Mouse (Mus musculus): ENCODE measurements around the gene Traf7.

The Traf7 gene

GRCm38 (mm10) chr17:24544613-24545012, 16.9 kb upstream of the Traf7 start:
- no peak for DNase-seq

DNA sequence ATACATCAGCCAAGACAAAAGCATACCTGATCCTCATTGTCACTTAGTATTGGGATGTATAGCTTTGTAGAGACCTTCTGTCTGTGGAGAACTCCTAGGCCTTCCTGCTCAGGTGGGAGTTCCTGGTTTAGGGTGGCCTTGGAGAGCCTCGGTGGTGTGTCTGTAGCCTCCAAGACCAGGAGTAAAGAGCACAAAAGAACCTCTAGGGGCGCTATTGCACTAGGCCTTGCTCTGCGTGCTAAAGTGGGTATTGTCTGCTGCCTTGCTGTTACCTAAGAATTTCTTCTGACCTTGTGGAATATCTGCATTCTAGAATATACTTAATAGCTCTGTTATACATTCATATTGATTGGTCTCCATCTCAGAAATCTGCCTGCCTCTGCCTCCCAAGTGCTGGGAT, 12.6 kb upstream of the Traf7 start:
- DNase-seq = peak; percentile 36

- no peak for DNase-seq
Observed at GRCm38 (mm10) chr17:24538950-24539349, 11.2 kb upstream of the Traf7 start.

GRCm38 (mm10) chr17:24537536-24537935, 9.8 kb upstream of the Traf7 start:
- no peak for DNase-seq

- no peak for DNase-seq
Observed at GRCm38 (mm10) chr17:24535300-24535699, 7.6 kb upstream of the Traf7 start.

DNA sequence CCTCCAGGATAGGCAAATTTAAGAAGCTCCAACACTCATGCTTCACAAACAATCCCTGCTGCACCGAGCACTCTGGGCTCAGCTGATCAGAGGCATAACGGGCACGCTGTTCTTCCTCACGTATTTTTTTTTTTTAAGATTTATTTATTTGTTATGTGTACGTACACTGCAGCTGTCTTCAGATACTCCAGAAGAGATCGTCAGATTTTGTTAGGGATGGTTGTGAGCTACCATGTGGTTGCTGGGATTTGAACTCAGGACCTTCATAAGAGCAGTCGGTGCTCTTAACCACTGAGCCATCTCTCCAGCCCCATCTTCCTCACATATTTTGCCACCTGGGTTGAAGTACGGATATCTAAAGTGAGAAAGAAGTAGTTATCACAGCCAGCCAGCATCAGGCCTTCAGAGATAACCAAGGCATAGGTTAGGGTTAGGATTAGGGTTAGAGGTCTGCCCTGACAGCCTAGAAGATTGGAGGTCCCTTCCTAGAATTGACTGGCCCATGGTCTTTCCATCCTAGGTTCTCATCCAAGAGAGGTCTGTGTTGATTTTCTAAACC, 6.5 kb upstream of the Traf7 start, which contains the start of gene Rab26:
Gene Rab26 (minus strand): TSS at position 51 of the 559 bp plus-strand sequence.
- DNase-seq = no peak

DNA sequence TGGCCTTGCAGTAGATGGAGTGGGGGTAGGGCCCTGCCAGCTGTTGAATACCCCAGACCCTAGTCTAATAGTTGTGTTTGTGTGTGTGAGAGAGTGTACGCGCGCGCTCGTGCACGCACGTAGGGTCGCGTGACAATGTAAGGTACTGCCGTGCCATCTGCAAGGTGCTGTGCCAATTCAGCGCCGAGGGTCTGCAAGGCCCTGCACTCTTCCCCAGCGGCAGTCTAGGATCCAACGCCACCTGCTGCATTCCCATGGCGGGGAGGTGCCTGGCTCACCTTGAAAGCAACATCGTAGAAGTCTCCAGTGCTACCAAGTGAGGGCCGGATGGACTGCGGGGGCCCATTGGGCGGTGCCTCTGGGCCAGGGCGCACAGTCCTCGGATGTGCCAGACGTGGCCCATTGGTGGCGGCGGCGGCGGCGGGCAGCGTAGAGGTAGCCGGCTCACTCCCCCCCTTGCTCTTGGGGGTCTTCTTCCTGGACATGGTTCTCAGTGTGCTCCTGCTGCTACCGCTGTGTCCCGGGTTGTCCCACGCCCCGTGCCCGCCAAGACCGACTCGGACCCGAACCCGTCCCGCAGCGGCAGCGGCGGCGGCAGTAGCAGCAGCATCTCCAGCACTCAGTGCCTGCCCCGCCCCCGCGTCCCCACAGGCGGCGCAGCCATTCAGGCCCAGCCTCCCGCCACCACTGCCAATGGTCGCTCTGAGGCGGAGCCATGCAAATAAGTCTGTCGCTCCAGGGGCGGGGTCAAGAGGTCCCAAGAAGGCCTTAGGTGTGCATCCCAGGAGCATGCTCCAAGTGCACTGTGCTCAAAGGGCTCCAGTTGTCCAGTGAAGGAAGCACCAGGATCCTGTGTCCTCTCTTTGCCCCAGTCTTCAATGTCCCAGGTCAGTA, 5.6 kb upstream of the Traf7 start:
- peak; percentile 89 for DNase-seq

GRCm38 (mm10) chr17:24532045-24532444, 4.3 kb upstream of the Traf7 start:
- DNase-seq = no peak

DNA sequence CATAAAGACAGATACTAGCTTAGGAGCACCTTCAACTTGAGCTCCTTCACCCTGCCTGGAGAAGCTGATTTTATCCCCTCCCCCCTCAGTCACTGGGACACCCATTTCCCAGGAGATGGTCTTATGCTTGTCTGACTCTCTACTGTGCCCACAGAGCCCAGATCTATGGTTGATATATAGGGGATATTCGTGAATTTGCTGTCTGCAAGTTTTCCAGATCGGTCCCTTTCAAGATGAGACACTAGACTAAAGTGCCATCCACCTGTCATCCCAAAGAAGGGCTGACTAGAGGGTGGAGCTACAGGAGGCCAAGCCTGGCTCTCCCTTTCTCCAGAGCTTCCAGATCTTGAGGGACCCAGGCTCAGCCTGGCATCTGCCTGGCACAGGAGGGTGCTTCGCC, 3.3 kb upstream of the Traf7 start:
- no peak for DNase-seq

DNA sequence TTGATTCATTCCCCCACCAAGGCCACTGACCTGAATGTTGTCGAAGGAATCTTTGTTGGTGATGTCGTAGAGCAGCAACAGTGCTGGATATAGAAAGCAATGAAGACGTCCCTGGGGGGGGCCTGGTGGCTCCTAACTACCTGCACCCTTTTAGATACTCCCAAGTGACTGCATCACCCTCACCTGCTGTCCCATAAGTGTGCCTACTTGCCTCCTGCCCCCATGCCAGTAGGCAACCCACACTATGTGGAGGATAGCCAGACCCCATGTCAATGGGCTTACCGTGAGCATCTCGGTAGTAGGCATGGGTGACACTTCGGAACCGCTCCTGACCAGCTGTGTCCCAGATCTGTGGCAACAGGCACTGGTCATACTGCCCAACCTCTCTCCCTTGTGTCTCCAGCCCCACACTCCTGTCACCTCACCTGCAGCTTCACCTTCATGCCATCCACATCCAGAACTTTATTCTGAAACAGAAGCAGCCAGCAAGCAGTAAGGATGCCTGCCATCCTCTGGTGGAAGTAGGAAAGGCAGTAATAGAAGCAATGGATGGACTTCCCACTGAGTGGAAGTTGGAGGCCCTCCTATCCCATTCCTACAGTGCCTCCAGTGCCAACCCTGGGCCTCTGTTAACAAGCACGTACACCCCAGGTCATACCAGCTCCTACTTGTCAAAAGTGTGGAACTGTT, 2.8 kb upstream of the Traf7 start:
- no peak for DNase-seq

GRCm38 (mm10) chr17:24529883-24530282, 2.1 kb upstream of the Traf7 start:
- no peak for DNase-seq

DNA sequence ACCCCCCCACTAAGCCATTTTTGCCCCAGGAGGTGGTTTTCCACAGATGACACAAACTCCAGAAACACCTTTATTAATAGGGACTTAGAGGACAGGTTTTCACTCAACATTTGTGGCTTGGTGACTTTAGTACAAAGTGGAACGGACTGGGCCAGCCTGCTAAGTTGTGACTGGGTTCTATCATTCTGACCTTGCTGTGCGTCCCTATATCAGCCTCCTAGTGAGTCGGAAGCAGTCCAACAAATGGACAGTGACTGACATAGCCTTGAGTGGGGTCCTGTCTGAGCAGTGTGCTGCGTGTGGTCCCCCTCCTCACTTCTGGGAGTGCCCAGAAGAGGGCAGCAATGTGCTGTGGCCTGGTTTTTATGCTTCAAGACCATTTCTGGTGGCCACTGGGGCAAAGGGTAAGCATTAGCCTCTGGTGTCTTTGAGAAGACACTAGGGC, 1.3 kb upstream of the Traf7 start:
- DNase-seq = peak; percentile 52

GRCm38 (mm10) chr17:24528560-24528918, 801 bp upstream of the Traf7 start:
- DNase-seq = no peak

DNA sequence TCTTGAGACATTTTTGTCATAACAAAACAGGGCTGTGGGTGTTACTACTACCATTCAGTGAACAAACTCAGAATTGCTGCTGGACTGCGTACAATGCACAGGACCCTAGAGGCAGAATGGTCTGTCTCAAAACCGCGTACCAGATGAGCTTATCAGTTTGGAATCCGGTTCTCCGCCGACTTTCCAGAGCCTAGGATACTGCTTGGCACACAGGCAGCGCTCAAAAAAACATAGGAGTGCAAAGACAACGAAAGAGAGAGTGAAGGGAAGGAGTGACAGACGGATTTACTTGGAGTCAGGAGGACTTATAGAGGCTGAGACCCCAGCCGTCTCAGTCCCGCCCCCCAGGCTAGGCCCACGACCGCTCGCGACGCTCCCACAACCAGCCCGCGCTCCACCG, 423 bp downstream of the Traf7 start:
- no peak for DNase-seq

DNA sequence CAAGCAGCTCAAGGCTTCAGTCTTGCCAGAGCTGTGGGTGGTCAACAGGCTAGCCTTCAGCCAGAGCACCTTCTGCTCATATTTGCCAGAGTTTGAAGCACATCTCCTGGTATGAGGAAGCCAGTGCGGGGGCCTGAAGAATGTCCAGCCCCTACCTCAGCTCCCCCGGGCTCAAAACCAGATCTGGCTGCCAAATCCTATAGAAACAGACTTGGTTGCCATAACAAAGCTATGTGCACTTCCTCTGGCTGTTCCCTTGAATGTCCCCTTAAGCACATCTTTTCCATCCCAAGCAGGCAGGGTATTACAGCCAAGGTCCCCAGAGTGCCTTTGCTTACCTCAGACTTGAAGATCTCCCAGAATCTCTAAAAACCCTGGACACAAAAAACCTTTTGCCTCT, 3.0 kb downstream of the Traf7 start:
- DNase-seq = no peak

- no peak for DNase-seq
Observed at GRCm38 (mm10) chr17:24520450-24520849, 7.3 kb downstream of the Traf7 start.

DNA sequence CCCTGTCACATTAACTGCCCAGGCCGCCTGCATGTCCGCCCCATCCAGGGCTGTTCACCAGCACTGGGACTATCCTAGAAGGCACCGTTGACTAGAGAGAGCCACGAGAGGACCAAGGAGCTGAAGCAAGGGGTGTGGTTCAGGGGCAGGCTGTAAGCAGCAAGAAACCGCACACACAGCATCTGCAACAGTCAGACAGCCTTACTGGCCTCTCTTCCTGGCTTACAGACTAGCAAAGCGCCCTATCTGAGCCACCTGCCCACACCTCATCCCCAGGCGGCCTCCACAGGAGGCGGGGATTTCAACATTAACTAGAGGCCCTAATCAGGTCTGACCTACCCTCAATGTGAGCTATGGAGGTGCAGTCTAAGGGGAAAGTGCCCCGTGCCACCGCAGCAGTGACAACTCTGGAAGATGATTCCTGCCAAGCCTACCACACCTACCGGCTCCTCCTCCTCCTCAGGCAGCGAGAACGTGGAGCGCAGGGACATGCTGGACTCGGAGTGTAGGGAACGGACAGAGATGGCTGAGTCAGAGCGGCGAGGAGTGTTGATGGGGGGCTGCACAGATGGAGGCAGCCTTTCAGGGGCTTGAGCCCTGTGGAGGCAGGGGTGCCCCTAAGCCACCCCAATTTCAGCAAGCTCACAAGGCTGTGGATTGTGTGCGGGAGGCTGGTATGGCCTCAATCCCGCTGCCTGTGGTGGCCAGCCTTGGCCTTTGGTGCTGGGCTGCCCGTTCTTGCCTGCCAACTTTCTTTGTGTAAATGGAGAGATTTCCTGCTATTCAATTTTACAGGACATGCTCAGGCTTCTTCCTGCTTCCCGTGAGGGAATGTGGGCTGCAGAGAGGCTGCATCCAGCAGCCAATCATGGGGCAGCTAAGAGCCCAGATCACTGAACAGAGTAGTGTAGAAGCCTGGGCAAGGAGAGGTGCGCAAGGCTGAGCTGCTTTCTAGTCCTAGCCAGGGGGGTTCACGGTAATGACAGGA, 13.2 kb downstream of the Traf7 start:
- DNase-seq = peak; percentile 25

GRCm38 (mm10) chr17:24513609-24514008, 14.1 kb downstream of the Traf7 start:
- DNase-seq = peak; percentile 49

- DNase-seq = no peak
Observed at GRCm38 (mm10) chr17:24507806-24508460, 19.8 kb downstream of the Traf7 start.

- no peak for DNase-seq
Observed at GRCm38 (mm10) chr17:24507129-24507664, 20.5 kb downstream of the Traf7 start.

- no peak for DNase-seq
Observed at GRCm38 (mm10) chr17:24506332-24507070, 21.2 kb downstream of the Traf7 start.
